Mouse (Mus musculus) Muller cell, postnatal 12 days (primary cell): ENCODE measurements around the gene Alox12.

Source experiments
- DNase-seq: peaks from one replicate; pipeline ENCODE4 v3.0.0-alpha.2; 2015; ENCODE audit errors: inconsistent ontology term

The Alox12 gene

GRCm38 (mm10) chr11:70239541-70240279, 15.4 kb downstream of the Alox12 start, which contains the start of the genes Gm21988 and Rnasek:
Gm21988 (minus strand) TSS chr11:70239830.
Rnasek (minus strand) TSS chr11:70239842.
- DNase-seq, result peak; percentile 90

DNA sequence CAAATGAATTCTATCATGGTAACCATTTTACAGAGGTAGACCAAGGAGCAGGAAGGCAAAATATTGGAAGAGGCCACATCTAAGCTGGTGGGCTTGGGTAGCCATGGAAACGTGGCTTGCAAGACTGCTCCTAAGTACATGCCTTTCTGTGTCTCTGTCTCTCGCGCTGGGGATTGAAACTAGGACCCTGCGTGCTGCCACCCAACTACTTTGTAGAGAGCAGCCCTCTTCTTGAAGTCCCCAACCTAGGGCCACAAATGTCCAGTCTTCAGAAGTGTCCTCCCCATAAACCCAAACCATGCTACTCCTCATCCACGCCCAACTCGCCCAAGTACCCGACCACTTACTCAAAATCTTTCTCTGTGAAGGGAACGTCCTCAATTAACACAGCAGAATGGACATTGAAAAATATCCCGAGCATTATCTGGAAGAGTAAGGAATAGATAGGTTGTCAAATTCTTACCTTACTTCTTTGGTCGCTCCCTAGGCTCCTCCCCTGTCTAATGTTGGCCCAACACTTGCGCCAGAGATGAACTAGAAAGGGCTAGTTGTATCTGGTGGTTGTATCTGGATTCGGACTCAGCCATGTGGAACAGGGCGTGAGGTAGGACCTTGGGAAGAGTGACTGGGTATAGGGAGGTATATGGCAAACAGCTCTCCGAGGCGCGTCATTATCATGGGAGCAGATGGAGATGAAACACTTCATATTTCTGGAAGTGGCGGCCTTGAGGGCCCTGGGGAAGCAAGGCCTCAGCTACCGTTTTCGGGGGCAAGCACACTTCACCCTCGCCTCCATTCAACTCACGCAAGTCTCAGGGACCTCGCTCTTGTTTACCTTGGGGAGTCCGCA, 16.3 kb downstream of the Alox12 start:
- peak; percentile 33 for DNase-seq

- DNase-seq, result peak; percentile 98
Measured at GRCm38 (mm10) chr11:70237457-70238167, 17.5 kb downstream of the Alox12 start, which contains the start of gene 0610010K14Rik. 0610010K14Rik (minus strand) TSS chr11:70237914.

DNA sequence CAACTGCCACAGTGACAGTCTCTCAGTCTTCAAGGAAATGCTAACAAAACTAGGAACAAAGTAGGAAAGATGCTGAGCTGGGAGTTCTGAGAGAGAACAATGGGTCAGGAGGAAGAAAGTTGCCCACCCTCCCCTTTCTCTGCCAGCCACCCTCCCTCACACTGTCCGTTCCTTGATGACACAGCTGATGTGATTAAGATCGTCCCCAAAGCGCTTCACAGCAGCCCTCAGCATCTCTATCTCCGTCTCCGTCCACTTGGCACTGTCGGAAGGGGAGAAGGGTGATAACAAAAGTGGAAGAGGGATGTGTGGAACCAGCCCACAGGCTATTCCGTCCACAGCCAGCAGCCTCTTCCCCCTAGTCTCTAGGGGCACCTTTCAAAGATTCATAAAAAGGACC, 18.4 kb downstream of the Alox12 start:
- DNase-seq, result peak; percentile 14

- DNase-seq, result no peak
Measured at GRCm38 (mm10) chr11:70235254-70235900, 19.8 kb downstream of the Alox12 start.

GRCm38 (mm10) chr11:70234497-70234896, 20.7 kb downstream of the Alox12 start:
- no peak for DNase-seq

DNA sequence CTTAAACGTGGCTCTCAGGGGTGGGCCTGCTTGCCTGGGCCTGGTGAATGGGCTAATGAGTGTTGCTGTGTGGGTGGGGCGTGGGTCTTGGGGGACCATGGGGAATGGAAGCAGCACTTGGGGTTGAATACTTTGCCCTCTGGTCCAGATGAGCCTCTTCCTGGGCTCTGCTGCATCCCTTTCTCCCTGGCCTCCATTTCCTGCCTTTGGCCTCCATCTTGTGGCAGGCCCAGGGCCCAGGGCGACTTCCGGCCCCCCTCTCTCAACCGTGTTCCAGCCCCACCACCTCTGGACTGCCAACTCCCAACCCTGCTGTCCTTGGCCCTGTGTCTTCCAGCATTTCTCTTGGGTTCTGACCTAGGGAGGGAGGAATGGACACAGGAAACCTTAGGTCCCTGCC, 21.1 kb downstream of the Alox12 start:
- DNase-seq, result no peak

- DNase-seq, result no peak
Measured at GRCm38 (mm10) chr11:70233016-70233415, 22.1 kb downstream of the Alox12 start.

- DNase-seq, result peak; percentile 76
Measured at GRCm38 (mm10) chr11:70232546-70232945, 22.6 kb downstream of the Alox12 start.

GRCm38 (mm10) chr11:70230239-70230727, 24.9 kb downstream of the Alox12 start:
- DNase-seq, result peak; percentile 88

- DNase-seq, result no peak
Measured at GRCm38 (mm10) chr11:70229260-70230010, 25.7 kb downstream of the Alox12 start, which contains the start of gene Bcl6b. Bcl6b (minus strand) TSS chr11:70229798.

GRCm38 (mm10) chr11:70228828-70229227, 26.3 kb downstream of the Alox12 start:
- peak; percentile 62 for DNase-seq

- no peak for DNase-seq
Measured at GRCm38 (mm10) chr11:70227661-70228245, 27.4 kb downstream of the Alox12 start.

GRCm38 (mm10) chr11:70227126-70227525, 28.0 kb downstream of the Alox12 start:
- DNase-seq, result no peak

DNA sequence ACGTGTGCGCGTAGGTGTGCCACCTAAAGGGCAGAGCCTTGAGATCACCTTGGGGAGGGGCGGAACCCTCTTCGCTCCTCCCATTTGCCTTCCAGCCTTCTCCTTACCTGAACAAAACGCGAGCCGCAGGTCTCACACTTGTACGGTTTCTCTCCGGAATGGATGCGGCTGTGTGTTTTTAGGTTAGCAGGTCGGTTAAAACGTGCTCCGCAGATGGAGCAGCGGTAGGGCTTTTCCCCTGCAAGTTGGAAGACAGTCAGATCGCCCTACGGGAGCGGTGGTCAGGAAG, 28.6 kb downstream of the Alox12 start:
- no peak for DNase-seq

- DNase-seq, result no peak
Measured at GRCm38 (mm10) chr11:70225798-70226601, 29.2 kb downstream of the Alox12 start.

DNA sequence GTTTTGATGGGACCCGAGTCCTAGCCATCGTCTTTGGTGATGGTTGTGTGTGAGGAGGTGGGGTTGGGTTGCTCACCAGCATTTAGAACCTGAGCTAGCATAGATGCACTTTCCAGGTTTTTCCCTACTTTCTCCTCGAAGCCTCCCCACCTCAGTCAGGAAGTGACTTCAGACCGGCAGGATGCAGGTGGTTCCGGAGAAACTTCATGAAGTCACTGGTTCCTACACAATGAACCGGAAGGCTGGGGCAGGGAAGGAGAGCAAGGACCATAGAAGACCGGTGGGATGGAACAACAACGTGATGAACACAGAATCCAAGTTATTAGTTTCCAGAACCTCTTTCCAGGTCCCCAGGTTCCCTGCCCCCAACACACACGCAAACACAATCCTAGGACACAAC, 31.4 kb downstream of the Alox12 start:
- no peak for DNase-seq

- no peak for DNase-seq
Measured at GRCm38 (mm10) chr11:70221603-70222500, 33.3 kb downstream of the Alox12 start.
